Mouse (Mus musculus) lung, embryonic 15.5 days (tissue): ENCODE measurements at regions not wholly inside any gene's neighbourhood (a gene's known extent, or its start where the extent isn't known, plus 50 kb on each side); places are given as distances from the start of the nearest gene placed in this dataset.

Experiments
- ATAC-seq: fragments of 200-750 bp; cut with Nextera tagmentation; 2 replicates; pipeline ENCODE4 v1.8.0; 2017; ENCODE audit warnings: moderate number of reproducible peaks, borderline replicate concordance; ENCODE audit not compliant: low FRiP score, low TSS enrichment; ENCODE audit errors: extremely low read depth
- H3K27ac ChIP-seq: fragments of 300-500 bp; sonication (generic); 2 replicates; pipeline ENCODE4 v1.5.1; 2015; ENCODE audit warnings: moderate library complexity, mild to moderate bottlenecking, inconsistent platforms
- H3K27me3 ChIP-seq: fragments of 300-500 bp; sonication (generic); 2 replicates; pipeline ENCODE4 v1.6.1; 2015; ENCODE audit warnings: inconsistent platforms
- H3K36me3 ChIP-seq: fragments of 300-500 bp; sonication (generic); 2 replicates; pipeline ENCODE4 v1.6.1; 2015; ENCODE audit warnings: inconsistent platforms
- H3K4me1 ChIP-seq: fragments of 300-500 bp; sonication (generic); 2 replicates; pipeline ENCODE4 v1.6.1; 2015; ENCODE audit warnings: inconsistent platforms
- H3K4me2 ChIP-seq: fragments of 300-500 bp; sonication (generic); 2 replicates; pipeline ENCODE4 v1.6.1; 2015; ENCODE audit warnings: inconsistent platforms, mild to moderate bottlenecking, moderate library complexity
- H3K4me3 ChIP-seq: fragments of 300-500 bp; sonication (generic); 2 replicates; pipeline ENCODE4 v1.5.1; 2015; ENCODE audit warnings: mild to moderate bottlenecking, inconsistent platforms
- H3K9ac ChIP-seq: fragments of 300-500 bp; sonication (generic); 2 replicates; pipeline ENCODE4 v1.6.1; 2015; ENCODE audit warnings: inconsistent platforms
- H3K9me3 ChIP-seq: fragments of 300-500 bp; sonication (generic); 2 replicates; pipeline ENCODE4 v1.6.1; 2016; ENCODE audit warnings: inconsistent platforms
- WGBS: fragments of 180-500 bp; shearing (Covaris S2); methylation state at CpG from one replicate; pipeline ENCODE4 v1.1.7; 2015; 5-methylcytosine and 5-hydroxymethylcytosine counted together

GRCm38 (mm10) chr16:58316889-58317455, 91.3 kb upstream of the Dcbld2 start:
- no peak overlapping the region for H3K9ac ChIP-seq
- H3K4me2 ChIP-seq: no peak overlapping the region
- H3K9me3 ChIP-seq: no peaks in the 10 kb centered on the region

GRCm38 (mm10) chr16:58331087-58331486, 77.2 kb upstream of the Dcbld2 start:
- no peaks in the 10 kb centered on the region for H3K27me3 ChIP-seq
- no peak overlapping the region for H3K27ac ChIP-seq
- ATAC-seq: no peak
- no peaks in the 10 kb centered on the region for H3K9me3 ChIP-seq
- no peaks in the 10 kb centered on the region for H3K4me1 ChIP-seq
- H3K4me2 ChIP-seq: no peak overlapping the region
- H3K36me3 ChIP-seq: no peaks in the 10 kb centered on the region
- no peak overlapping the region for H3K4me3 ChIP-seq
- no peak overlapping the region for H3K9ac ChIP-seq
- WGBS: 51% methylated on average over 3 of the region's 3 CpGs

More at GRCm38 (mm10) chr16:58316889-58317455, 91.3 kb upstream of the Dcbld2 start:
- no peak overlapping the region for H3K27ac ChIP-seq
- 74% methylated on average over 6 of the region's 6 CpGs for WGBS
- H3K36me3 ChIP-seq: no peaks in the 10 kb centered on the region
- H3K4me3 ChIP-seq: no peak overlapping the region
- no peak for ATAC-seq
- no peaks in the 10 kb centered on the region for H3K4me1 ChIP-seq
- no peaks in the 10 kb centered on the region for H3K27me3 ChIP-seq

GRCm38 (mm10) chr16:58343921-58344320, 64.3 kb upstream of the Dcbld2 start:
- 75% methylated on average over 5 of the region's 5 CpGs for WGBS
- Histone ChIP-seq H3K27ac (no peak overlapping the region), H3K4me1 (no peaks in the 10 kb centered on the region), H3K4me3 (no peak overlapping the region), H3K9me3 (no peaks in the 10 kb centered on the region), H3K27me3 (no peaks in the 10 kb centered on the region), H3K4me2 (no peak overlapping the region), H3K36me3 (no peaks in the 10 kb centered on the region), H3K9ac (no peak overlapping the region)
- no peak for ATAC-seq

GRCm38 (mm10) chr16:58349354-58349753, 58.9 kb upstream of the Dcbld2 start:
- Histone ChIP-seq H3K27ac (no peak overlapping the region), H3K9me3 (no peaks in the 10 kb centered on the region), H3K27me3 (no peaks in the 10 kb centered on the region), H3K4me3 (no peak overlapping the region), H3K36me3 (no peaks in the 10 kb centered on the region), H3K9ac (no peak overlapping the region), H3K4me2 (no peak overlapping the region), H3K4me1 (0 out of 2 replicates have a peak, but pooled peaks cover 1% of the 10 kb centered on the region)
- ATAC-seq: no peak
- WGBS: 44% methylated on average over 5 of the region's 5 CpGs

- 0 out of 2 replicates have a peak, but pooled peaks cover 4% of the 10 kb centered on the region for H3K4me1 ChIP-seq
- no peak overlapping the region for H3K9ac ChIP-seq
- no peak for ATAC-seq
- 58% methylated on average over 2 of the region's 2 CpGs for WGBS
- H3K4me3 ChIP-seq: no peak overlapping the region
- H3K9me3 ChIP-seq: no peaks in the 10 kb centered on the region
- H3K27ac ChIP-seq: no peak overlapping the region
- H3K4me2 ChIP-seq: no peak overlapping the region
- H3K27me3 ChIP-seq: no peaks in the 10 kb centered on the region
- H3K36me3 ChIP-seq: no peaks in the 10 kb centered on the region
Measured at GRCm38 (mm10) chr16:58349802-58350201, 58.4 kb upstream of the Dcbld2 start.

- no peak overlapping the region for H3K4me3 ChIP-seq
- H3K36me3 ChIP-seq: no peaks in the 10 kb centered on the region
- H3K4me1 ChIP-seq: 0 out of 2 replicates have a peak, but pooled peaks cover 4% of the 10 kb centered on the region
- no peak overlapping the region for H3K4me2 ChIP-seq
- 74% methylated on average over 3 of the region's 3 CpGs for WGBS
- no peaks in the 10 kb centered on the region for H3K27me3 ChIP-seq
- H3K9ac ChIP-seq: no peak overlapping the region
- ATAC-seq: no peak
- H3K9me3 ChIP-seq: no peaks in the 10 kb centered on the region
- no peak overlapping the region for H3K27ac ChIP-seq
Measured at GRCm38 (mm10) chr16:58352156-58352555, 56.1 kb upstream of the Dcbld2 start.

- no peak for ATAC-seq
- no peaks in the 10 kb centered on the region for H3K27me3 ChIP-seq
- no peaks in the 10 kb centered on the region for H3K9me3 ChIP-seq
- H3K27ac ChIP-seq: no peak overlapping the region
- H3K36me3 ChIP-seq: no peaks in the 10 kb centered on the region
- H3K4me1 ChIP-seq: 0 out of 2 replicates have a peak, but pooled peaks cover 4% of the 10 kb centered on the region
- WGBS: 43% methylated on average over 6 of the region's 6 CpGs
- H3K4me2 ChIP-seq: no peak overlapping the region
- no peak overlapping the region for H3K4me3 ChIP-seq
- H3K9ac ChIP-seq: no peak overlapping the region
Measured at GRCm38 (mm10) chr16:58354551-58354950, 53.7 kb upstream of the Dcbld2 start.
